Mouse (Mus musculus): ENCODE results near the gene Fbxo36.
A peak's percentile ranks its signal among the peaks of the same experiment; 100 is the strongest.

Fbxo36 gene

DNA sequence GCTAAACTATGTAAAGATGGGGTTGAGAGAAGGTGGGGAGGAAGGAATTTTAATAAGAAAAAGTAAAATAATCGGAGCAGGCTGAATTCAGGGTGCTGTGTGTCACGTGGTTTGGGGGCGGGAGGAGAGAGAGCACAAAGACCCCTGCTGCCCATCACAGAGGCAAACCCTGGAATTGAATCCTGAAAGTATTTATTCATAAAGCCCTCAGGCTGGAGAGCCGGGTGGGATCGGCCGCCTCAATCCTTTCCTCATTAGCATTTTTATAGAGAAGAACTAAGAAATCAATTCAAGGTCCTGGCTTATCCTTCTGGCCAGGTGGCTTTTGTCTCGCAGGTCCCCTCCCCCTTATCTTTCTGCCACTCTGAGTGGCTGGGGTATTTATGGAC lies 50.4 kb downstream of the Fbxo36 start:
- DNase-seq (ENCODE audit: low read depth, low spot score): no peak

- no peak for DNase-seq (ENCODE audit: low read depth, low spot score)
Observed at GRCm38 (mm10) chr1:84890503-84890902, 50.9 kb downstream of the Fbxo36 start.

DNA sequence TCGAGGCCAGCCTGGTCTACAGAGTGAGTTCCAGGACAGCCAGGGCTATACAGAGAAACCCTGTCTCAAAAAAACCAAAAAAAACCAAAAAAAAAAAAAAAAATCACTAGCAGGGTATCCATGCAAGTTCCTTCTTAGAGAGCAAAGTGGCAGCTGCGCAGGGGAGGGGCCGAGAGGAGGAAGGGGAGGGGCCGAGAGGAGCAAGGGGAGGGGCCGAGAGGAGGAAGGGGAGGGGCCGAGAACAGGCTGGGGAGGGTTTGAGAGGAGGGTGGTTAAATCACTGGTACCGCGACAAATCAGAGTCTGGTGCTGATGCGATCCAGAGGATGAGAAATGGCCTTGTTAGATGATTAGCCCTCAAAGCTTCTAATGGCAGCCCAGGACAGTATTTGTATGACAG lies 52.1 kb downstream of the Fbxo36 start:
- no peak for DNase-seq (ENCODE audit: low read depth, low spot score)

- no peak for DNase-seq (ENCODE audit: low read depth, low spot score)
Observed at GRCm38 (mm10) chr1:84897364-84897763, 57.7 kb downstream of the Fbxo36 start.

DNA sequence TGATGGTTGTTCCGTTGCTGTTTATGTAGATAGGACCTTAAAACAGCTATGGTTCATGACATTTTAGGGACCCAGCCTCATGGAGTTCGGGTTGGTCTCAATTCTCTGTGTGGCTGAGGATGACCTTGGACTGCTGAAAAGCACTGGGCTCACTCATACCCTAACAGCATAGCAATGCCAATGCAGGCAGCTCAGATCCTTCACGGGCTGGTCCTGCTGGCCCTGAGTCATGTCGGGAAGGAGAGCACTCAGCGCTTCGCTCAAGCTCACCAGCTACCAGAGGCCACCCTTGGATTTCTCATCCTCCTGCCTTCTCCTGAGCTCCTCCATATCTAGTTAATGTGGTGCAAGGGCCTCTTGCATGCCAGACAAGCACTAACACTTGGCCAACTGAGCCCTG lies 59.5 kb downstream of the Fbxo36 start:
- no peak for DNase-seq (ENCODE audit: low read depth, low spot score)

GRCm38 (mm10) chr1:84904467-84904866 lies 64.8 kb downstream of the Fbxo36 start:
- no peak for DNase-seq (ENCODE audit: low read depth, low spot score)

DNA sequence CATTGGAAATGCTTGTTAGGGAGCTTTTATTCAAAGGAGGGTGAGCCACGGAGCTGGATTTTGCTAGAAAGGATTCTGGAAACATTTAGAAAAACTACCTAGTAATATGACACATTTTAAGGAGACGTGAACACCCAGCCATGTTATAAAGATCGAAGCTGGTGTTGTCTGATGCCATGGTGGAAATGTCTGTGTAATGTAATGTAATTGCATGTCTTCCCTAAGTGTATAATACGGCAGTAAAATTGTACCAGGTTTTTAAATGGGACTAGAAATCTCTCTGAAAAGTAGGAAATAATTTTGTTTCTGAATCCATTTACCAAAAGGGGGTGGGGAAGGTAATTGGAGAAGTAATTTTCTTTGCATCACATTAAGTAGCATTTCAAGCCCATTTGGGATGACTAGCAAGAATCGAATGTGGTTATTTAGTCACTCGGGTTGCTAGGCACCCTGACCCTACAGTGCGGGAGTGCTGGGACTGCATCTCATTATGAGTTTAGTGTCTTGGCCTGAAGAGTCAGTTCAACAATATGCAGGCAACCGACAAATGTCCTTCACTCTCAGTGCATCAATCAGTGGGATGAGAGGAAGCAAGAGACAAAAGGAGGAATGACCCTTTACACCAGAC lies 70.7 kb downstream of the Fbxo36 start:
- DNase-seq (ENCODE audit: low read depth, low spot score): no peak

GRCm38 (mm10) chr1:84912571-84912970 lies 72.9 kb downstream of the Fbxo36 start:
- no peak for DNase-seq (ENCODE audit: low read depth, low spot score)

GRCm38 (mm10) chr1:84915010-84915409 lies 75.4 kb downstream of the Fbxo36 start:
- no peak for DNase-seq (ENCODE audit: low read depth, low spot score)

DNA sequence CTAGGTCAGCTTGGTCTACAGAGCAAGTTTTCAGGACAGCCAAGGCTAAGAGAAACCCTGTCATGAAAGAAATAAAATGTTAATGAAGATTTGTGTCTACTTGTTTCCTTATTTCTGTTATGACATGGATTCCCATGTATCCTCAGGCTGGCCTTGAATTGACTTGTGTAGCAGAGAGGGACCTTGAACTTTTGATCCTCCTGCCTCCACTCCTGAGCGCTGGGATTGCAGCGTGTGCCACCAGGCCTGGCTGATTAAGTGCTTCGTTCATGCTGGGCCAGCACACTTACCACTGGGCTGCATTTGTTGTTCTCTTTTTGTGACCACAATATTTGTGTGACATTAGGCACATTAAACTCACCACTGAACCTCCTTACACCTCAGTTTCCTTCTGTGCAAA lies 79.2 kb downstream of the Fbxo36 start:
- no peak for DNase-seq (ENCODE audit: low read depth, low spot score)

DNA sequence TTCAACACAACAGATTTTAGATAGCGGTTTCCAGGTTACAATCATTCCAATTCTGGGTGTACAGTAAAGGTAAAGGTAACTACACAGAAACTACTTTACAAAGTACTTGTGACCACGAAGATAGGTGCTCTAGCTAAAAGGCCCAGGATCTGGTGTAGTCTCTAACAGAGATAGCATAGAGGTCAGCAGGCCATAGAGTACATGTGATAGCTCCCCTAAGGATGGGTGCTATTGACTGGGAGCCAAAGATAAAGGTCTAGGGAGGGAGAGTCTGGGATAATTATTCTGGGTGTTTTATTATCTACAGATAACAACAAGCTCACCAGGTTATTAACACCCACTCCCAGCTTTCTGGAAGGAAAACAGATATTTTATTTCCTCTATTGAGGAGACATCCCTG lies 83.8 kb downstream of the Fbxo36 start:
- DNase-seq (ENCODE audit: low read depth, low spot score): no peak

GRCm38 (mm10) chr1:84924134-84924533 lies 84.5 kb downstream of the Fbxo36 start:
- DNase-seq (ENCODE audit: low read depth, low spot score): no peak

DNA sequence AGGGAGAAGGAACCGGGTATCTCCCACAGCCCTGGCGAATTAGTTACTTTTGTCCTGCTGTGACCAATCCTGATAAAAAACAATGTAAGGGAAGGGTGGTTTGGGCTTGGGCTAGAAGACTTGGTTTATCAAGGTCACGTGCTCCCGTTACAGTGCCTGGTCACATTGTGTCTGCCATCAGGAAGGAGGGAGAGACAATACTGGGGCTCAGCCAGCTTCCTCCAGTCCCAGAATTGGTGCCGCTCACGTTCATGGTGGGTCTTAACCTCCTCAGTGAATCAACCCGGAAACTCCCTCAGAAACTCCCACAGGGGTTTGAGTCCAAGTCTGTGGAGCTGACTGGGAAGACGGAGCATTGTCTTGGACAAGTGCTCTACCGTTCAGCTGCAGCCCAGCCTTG lies 86.0 kb downstream of the Fbxo36 start:
- no peak for DNase-seq (ENCODE audit: low read depth, low spot score)

DNA sequence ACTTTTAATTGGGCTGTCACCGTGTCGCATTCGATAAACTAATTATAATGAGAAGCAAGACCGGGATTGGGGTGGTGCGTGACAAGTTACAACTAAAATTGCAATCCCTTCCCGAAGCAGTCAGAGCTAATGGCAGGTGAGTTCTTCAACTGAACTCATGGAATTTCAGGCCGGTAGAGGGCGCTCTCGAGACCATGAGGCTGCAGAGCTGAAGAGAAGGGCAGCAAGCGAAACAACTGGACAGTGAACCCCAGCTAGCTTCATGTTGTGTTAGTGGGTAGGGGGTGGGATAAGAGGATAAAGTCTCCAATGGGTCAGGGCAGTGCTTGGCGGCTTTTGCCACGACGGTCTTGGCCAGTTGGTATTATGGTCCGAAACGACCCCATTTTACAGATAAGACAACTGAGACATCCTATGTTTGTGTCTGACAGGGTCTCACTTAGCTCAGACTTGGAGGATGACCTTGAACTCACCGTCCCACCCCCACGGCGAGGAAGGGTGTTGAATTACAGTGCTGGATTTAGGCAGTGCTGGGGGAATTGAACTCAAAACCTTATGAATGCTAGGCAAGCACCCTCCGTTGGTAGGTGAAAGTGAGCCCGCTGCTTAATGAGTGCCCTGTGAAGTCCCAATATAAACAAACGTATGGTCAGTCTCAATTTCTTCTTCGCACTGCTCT lies 94.0 kb downstream of the Fbxo36 start:
- peak; percentile 46 for DNase-seq (ENCODE audit: low read depth, low spot score)

- peak; percentile 13 for DNase-seq (ENCODE audit: low read depth, low spot score)
Observed at GRCm38 (mm10) chr1:84934151-84934502, 94.5 kb downstream of the Fbxo36 start.

GRCm38 (mm10) chr1:84934503-84935333 lies 95.1 kb downstream of the Fbxo36 start, which contains the start of gene Slc16a14:
Gene Slc16a14 (minus strand): TSS chr1:84935134.
- DNase-seq (ENCODE audit: low read depth, low spot score): peak; percentile 40

DNA sequence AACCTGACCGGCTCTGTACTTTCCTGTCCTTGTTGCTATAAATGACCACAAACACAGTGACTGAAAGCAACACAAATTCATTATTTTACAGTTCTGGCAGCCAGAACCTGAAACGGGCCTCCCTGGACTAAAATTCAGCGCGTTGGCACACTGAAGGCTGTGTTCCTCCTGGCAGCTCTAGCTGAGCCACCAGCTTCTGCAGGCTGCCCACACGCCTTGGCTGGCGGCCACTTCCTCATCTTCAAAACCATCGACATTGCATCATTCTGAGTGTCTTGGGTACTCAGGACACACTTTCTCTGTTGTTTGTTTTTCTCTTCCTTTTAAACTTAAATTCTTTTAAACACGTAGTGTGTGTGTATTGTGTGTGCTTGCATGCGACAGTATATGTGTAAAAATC lies 96.0 kb downstream of the Fbxo36 start:
- DNase-seq (ENCODE audit: low read depth, low spot score): no peak

DNA sequence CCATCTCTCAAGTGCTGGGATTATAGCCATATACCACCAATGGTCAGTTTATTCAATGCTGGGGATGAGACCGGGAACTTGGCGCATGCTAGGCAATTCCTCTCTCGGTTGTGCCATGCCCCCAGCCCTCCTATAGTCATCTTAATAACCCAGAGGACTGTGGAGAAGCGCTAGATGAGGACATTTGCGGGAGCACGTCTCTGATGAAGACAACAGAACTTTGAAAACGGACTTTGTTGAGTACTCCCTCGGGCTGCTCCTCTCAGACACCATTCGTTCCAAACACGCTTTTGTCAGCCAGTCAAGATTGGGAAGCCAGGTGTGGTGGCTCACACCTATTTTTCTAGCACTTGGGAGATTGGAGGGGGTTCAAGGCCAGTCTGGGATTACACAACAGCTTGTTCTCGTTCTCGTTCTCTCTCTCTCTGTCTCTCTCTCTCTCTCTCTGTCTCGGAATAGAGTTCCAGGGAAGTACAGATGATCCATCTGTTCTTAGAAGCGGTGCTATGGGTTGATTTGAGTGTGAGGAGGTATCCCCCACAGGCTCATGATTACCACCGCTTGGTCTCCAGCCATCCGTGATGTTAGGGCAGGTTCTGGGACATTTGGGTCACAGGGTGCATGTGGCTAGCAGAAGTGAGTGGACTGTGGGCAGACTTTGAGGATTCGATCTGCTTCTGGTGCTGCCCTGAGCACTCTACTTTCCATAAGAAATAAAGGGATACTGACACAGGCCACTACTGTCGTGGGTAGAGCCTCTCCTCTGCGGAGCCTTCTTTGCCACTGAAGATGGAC lies 97.3 kb downstream of the Fbxo36 start:
- DNase-seq (ENCODE audit: low read depth, low spot score): no peak

- DNase-seq (ENCODE audit: low read depth, low spot score): no peak
Observed at GRCm38 (mm10) chr1:84939466-84939865, 99.8 kb downstream of the Fbxo36 start.

DNA sequence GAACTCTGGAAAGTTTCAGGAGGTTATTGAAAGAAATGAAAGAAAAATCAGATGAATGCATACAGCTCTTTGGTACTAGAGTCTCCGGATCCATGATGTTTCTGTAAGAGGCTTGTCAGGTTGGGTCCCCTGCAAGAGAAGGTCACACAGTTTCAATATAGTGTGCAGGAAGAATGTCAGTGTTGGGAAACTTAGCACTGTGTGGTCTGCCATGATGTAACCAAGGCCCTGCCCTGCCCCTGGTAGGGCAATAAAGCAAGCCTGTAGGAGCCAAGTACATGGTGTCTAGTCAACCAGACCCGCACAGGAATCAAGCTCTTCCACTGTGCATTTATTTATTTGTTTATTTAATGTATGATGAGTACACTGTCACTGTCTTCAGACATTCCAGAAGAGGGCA lies 100.7 kb downstream of the Fbxo36 start:
- DNase-seq (ENCODE audit: low read depth, low spot score): no peak

GRCm38 (mm10) chr1:84942666-84943065 lies 103.0 kb downstream of the Fbxo36 start:
- DNase-seq (ENCODE audit: low read depth, low spot score): no peak

GRCm38 (mm10) chr1:84943549-84943948 lies 103.9 kb downstream of the Fbxo36 start:
- no peak for DNase-seq (ENCODE audit: low read depth, low spot score)
